Mouse (Mus musculus): ENCODE measurements at regions not wholly inside any gene's neighbourhood (a gene's known extent, or its start where the extent isn't known, plus 50 kb on each side); places are given as distances from the start of the nearest gene placed in this dataset.

- TF ChIP-seq CTCF (conservative IDR thresholded peaks at IDR 0.05 in 1 of 2, IDR thresholded peaks at IDR 0.05 in 1 of 2; ENCODE audit: low read depth in 2 of 2, low read length in 2 of 2) (no peak), CHD2 (IDR thresholded peaks at IDR 0.05; ENCODE audit: low read length) (no peak)
Measured at GRCm38 (mm10) chr15:69632306-69632705, 3131.6 kb upstream of the Lrrc6 start.
